Mouse (Mus musculus): ENCODE measurements around the gene Wfdc17. TPM values are rescaled to one million over a fixed set of nuclear protein-coding genes. Genes with fewer than 3 reads are reported as not detected.

Gene Wfdc17
- polyA plus RNA-seq, 1 experiment, result not detected

DNA sequence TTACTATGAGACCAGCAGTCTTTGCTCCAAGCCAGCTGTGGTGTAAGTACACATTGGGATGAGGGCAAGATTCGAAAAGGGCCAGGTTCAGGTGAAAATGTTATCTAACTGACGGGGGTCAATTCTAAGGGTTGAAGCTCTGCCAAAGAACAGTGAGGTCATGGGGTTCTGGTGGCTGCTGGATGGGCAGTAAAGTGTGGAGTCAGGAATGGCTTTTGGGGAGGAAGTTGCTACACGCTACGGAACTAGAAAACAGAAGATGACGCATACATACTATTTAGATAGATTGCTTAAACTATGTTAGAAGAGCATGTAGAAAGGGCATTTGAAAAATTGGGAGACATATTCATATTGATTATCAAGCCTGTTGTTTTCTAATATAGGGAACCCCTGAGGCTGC, 40.3 kb upstream of the Wfdc17 start:
- Histone ChIP-seq H3K79me2 (ENCODE audit: control insufficient read depth, insufficient read depth) (no peaks in the 10 kb centered on the region), H3K27me3 (ENCODE audit: control insufficient read depth, insufficient read depth, insufficient read length) (peaks cover 11% of the 10 kb centered on the region), H3K79me3 (ENCODE audit: low read depth) (no peaks in the 10 kb centered on the region), H3K4me3 (ENCODE audit: insufficient read depth, poor library complexity, severe bottlenecking) (no peak overlapping the region), H3K36me3 (ENCODE audit: control insufficient read depth, insufficient read depth) (no peaks in the 10 kb centered on the region), H3ac (ENCODE audit: control insufficient read depth, insufficient read length, low read depth) (no peak overlapping the region)
- TF ChIP-seq CEBPB (IDR thresholded peaks at IDR 0.05; ENCODE audit: low read depth) (no peak), MYOG (IDR thresholded peaks at IDR 0.05; ENCODE audit: control insufficient read depth, extremely low read depth, insufficient read length) (no peak), USF1 (IDR thresholded peaks at IDR 0.05; ENCODE audit: low read depth) (no peak), CTCF (IDR thresholded peaks at IDR 0.05; ENCODE audit: control insufficient read depth, insufficient read depth, insufficient read length) (no peak), MAX (IDR thresholded peaks at IDR 0.05) (no peak), FOSL1 (IDR thresholded peaks at IDR 0.05; ENCODE audit: insufficient read depth, low read length, poor library complexity, severe bottlenecking) (no peak), MYOD1 (IDR thresholded peaks at IDR 0.05; ENCODE audit: control insufficient read depth, insufficient read length, low read depth) (no peak)

DNA sequence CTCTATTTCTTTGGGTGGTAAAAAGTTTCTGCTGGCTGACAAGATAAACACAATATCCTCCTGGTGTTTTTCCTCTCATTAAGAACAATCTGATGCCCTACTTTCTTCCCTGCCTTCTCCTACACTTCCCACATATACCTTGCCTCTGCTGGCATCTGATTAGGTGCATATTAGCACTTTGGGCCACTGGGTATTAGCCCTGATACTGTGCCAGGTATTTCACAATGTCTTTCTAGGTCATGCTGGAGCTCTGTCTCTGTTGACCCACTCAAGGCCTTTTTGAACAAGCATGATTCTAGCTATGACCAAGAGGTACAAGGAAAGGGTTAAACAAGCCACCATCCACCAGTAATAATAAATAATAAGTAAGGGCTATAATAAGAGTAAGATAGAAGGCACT, 32.0 kb upstream of the Wfdc17 start:
- H3K36me3 ChIP-seq (ENCODE audit: control insufficient read depth, insufficient read depth), result no peaks in the 10 kb centered on the region
- H3K4me3 ChIP-seq (ENCODE audit: insufficient read depth, poor library complexity, severe bottlenecking), result no peak overlapping the region
- H3K27me3 ChIP-seq (ENCODE audit: control insufficient read depth, insufficient read depth, insufficient read length), result no peaks in the 10 kb centered on the region
- no peak for TF ChIP-seq MAX (IDR thresholded peaks at IDR 0.05)
- TF ChIP-seq CTCF (IDR thresholded peaks at IDR 0.05; ENCODE audit: control insufficient read depth, insufficient read depth, insufficient read length), result no peak
- TF ChIP-seq MYOG (IDR thresholded peaks at IDR 0.05; ENCODE audit: control insufficient read depth, extremely low read depth, insufficient read length), result no peak
- TF ChIP-seq CEBPB (IDR thresholded peaks at IDR 0.05; ENCODE audit: low read depth), result peak; percentile 24
- TF ChIP-seq USF1 (IDR thresholded peaks at IDR 0.05; ENCODE audit: low read depth), result no peak
- H3ac ChIP-seq (ENCODE audit: control insufficient read depth, insufficient read length, low read depth), result no peak overlapping the region
- no peaks in the 10 kb centered on the region for H3K79me3 ChIP-seq (ENCODE audit: low read depth)
- H3K79me2 ChIP-seq (ENCODE audit: control insufficient read depth, insufficient read depth), result no peaks in the 10 kb centered on the region

DNA sequence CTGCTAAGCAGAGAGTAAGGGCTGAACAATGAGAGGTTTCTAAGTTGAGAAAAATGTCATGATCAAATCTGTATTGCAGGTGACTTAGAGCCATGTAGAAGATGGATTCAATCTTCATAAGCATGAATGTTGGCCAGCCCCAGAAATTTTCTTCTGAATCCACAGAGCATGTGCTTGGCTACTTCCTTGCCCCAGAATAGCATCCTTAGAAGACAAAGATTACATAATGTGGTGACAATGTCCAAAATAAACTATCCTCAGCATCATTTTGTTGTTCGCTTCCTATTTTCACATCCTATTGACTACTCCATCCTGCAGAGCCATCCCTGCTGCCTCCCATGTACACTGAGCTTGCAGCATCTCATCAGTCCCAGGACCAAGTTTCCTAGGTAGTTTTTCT, 28.1 kb upstream of the Wfdc17 start:
- Histone ChIP-seq H3K27me3 (ENCODE audit: control insufficient read depth, insufficient read depth, insufficient read length) (no peaks in the 10 kb centered on the region), H3K36me3 (ENCODE audit: control insufficient read depth, insufficient read depth) (no peaks in the 10 kb centered on the region), H3K79me2 (ENCODE audit: control insufficient read depth, insufficient read depth) (no peaks in the 10 kb centered on the region), H3K4me3 (ENCODE audit: insufficient read depth, poor library complexity, severe bottlenecking) (no peak overlapping the region), H3ac (ENCODE audit: control insufficient read depth, insufficient read length, low read depth) (no peak overlapping the region), H3K79me3 (ENCODE audit: low read depth) (no peaks in the 10 kb centered on the region)
- TF ChIP-seq CTCF (IDR thresholded peaks at IDR 0.05; ENCODE audit: control insufficient read depth, insufficient read depth, insufficient read length), result no peak
- TF ChIP-seq CEBPB (IDR thresholded peaks at IDR 0.05; ENCODE audit: low read depth), result no peak

DNA sequence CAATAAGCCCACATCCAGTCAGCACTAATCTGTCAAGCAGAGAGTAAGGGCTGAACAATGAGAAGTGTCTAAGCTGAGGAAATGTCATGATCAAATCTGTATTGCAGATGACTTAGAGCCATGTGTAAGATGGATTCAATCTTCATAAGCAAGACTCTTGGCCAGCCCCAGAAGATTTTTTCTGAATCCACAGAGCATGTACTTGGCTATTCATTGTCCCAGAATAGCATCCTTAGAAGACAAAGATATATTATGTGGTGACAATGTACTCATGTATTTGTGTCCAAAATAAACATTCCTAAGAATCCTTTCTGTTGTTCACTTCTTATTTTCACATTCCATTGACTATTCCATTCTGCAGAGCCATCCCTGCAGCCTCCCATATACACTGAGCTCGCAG, 13.9 kb upstream of the Wfdc17 start:
- H3K79me3 ChIP-seq (ENCODE audit: low read depth), result no peaks in the 10 kb centered on the region
- no peaks in the 10 kb centered on the region for H3K36me3 ChIP-seq (ENCODE audit: control insufficient read depth, insufficient read depth)
- TF ChIP-seq USF1 (IDR thresholded peaks at IDR 0.05; ENCODE audit: low read depth) (peak; percentile 76), MAX (IDR thresholded peaks at IDR 0.05) (no peak)
- H3K27me3 ChIP-seq (ENCODE audit: control insufficient read depth, insufficient read depth, insufficient read length), result no peaks in the 10 kb centered on the region
- no peak overlapping the region for H3K4me3 ChIP-seq (ENCODE audit: insufficient read depth, poor library complexity, severe bottlenecking)
- no peak overlapping the region for H3ac ChIP-seq (ENCODE audit: control insufficient read depth, insufficient read length, low read depth)
- H3K79me2 ChIP-seq (ENCODE audit: control insufficient read depth, insufficient read depth), result no peaks in the 10 kb centered on the region

DNA sequence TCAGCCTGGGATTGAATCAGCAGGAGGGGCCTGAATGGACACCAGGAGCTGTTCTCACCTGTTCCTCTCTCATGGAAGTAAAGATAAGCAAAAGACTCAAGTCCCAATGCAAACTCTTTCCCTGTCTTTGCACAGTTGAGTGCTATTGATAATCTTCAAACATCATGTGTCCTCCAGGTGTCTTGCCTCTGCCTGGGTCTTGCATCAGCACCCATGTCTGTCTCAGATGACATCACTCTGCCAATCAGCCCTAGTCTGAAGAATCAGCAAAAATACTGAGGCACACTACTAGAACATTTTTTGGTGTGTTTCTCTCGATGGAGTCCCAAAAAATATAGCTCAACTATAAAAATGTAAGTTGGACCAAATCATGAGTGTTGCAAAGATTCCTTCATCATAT, 11.8 kb upstream of the Wfdc17 start:
- H3K36me3 ChIP-seq (ENCODE audit: control insufficient read depth, insufficient read depth), result no peaks in the 10 kb centered on the region
- H3ac ChIP-seq (ENCODE audit: control insufficient read depth, insufficient read length, low read depth), result no peak overlapping the region
- H3K27me3 ChIP-seq (ENCODE audit: control insufficient read depth, insufficient read depth, insufficient read length), result no peaks in the 10 kb centered on the region
- no peak overlapping the region for H3K4me3 ChIP-seq (ENCODE audit: insufficient read depth, poor library complexity, severe bottlenecking)
- no peak for TF ChIP-seq MYOG (IDR thresholded peaks at IDR 0.05; ENCODE audit: control insufficient read depth, extremely low read depth, insufficient read length)
- H3K79me2 ChIP-seq (ENCODE audit: control insufficient read depth, insufficient read depth), result no peaks in the 10 kb centered on the region
- H3K79me3 ChIP-seq (ENCODE audit: low read depth), result no peaks in the 10 kb centered on the region

DNA sequence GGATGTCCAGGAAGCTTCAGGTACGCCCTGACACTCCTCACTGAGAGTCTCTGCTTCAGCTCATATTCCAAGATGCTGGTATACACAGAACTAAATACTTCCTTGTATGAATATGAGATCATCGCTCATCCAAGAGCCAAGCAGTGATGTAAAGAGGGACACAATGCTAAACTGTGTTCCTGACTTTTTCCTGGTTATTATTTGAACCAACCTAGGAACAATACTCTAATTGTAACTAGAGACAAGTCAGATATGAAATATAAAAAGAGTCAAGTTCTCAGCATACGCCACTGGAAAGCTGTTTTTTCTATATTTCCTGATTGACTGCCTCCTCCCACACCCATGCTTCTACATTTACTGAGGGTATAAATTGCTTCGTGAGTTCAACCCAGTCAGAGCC, 4.9 kb downstream of the Wfdc17 start, which contains the start of gene Wfdc18:
Gene Wfdc18, plus strand, starts transcription at position 301 of the 400 bp plus-strand sequence.
- H3K79me2 ChIP-seq (ENCODE audit: control insufficient read depth, insufficient read depth), result no peaks in the 10 kb centered on the region
- H3K4me3 ChIP-seq (ENCODE audit: insufficient read depth, poor library complexity, severe bottlenecking), result no peak within 1 kb of the TSS
- no peak within 1 kb of the TSS for H3ac ChIP-seq (ENCODE audit: control insufficient read depth, insufficient read length, low read depth)
- no peaks in the 10 kb centered on the region for H3K79me3 ChIP-seq (ENCODE audit: low read depth)
- peaks cover 9% of the 10 kb centered on the region for H3K27me3 ChIP-seq (ENCODE audit: control insufficient read depth, insufficient read depth, insufficient read length)
- no peak for TF ChIP-seq USF1 (IDR thresholded peaks at IDR 0.05; ENCODE audit: low read depth)
- TF ChIP-seq MYOG (IDR thresholded peaks at IDR 0.05; ENCODE audit: control insufficient read depth, extremely low read depth, insufficient read length), result no peak
- no peak for TF ChIP-seq CTCF (IDR thresholded peaks at IDR 0.05; ENCODE audit: control insufficient read depth, insufficient read depth, insufficient read length)
- no peak for TF ChIP-seq FOSL1 (IDR thresholded peaks at IDR 0.05; ENCODE audit: insufficient read depth, low read length, poor library complexity, severe bottlenecking)
- TF ChIP-seq MYOD1 (IDR thresholded peaks at IDR 0.05; ENCODE audit: control insufficient read depth, insufficient read length, low read depth), result no peak
- no peaks in the 10 kb centered on the region for H3K36me3 ChIP-seq (ENCODE audit: control insufficient read depth, insufficient read depth)

DNA sequence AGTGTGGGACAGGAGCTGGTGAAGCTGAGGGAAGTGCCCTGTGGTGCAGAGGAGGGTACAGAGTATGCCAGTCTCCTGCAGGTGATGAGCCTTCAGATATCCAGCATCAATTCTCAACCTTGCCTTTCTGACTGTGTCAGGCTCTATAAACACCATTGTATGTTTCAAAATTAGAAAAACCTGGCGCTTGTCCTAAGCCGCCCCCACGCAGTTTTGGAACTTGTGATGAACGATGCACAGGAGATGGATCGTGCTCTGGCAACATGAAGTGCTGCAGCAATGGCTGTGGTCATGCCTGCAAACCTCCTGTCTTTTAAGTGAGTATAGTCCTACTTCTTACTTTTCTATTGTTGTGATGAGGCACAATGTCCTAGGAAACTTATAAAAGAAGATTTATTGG, 5.9 kb downstream of the Wfdc17 start:
- Histone ChIP-seq H3K4me3 (ENCODE audit: insufficient read depth, poor library complexity, severe bottlenecking) (no peak overlapping the region), H3K27me3 (ENCODE audit: control insufficient read depth, insufficient read depth, insufficient read length) (peaks cover 9% of the 10 kb centered on the region), H3K79me2 (ENCODE audit: control insufficient read depth, insufficient read depth) (no peaks in the 10 kb centered on the region), H3K36me3 (ENCODE audit: control insufficient read depth, insufficient read depth) (no peaks in the 10 kb centered on the region), H3ac (ENCODE audit: control insufficient read depth, insufficient read length, low read depth) (no peak overlapping the region), H3K79me3 (ENCODE audit: low read depth) (no peaks in the 10 kb centered on the region)
- no peak for TF ChIP-seq MAX (IDR thresholded peaks at IDR 0.05)
- TF ChIP-seq MYOG (IDR thresholded peaks at IDR 0.05; ENCODE audit: control insufficient read depth, extremely low read depth, insufficient read length), result no peak
- TF ChIP-seq FOSL1 (IDR thresholded peaks at IDR 0.05; ENCODE audit: insufficient read depth, low read length, poor library complexity, severe bottlenecking), result no peak
- no peak for TF ChIP-seq CEBPB (IDR thresholded peaks at IDR 0.05; ENCODE audit: low read depth)
- no peak for TF ChIP-seq MYOD1 (IDR thresholded peaks at IDR 0.05; ENCODE audit: control insufficient read depth, insufficient read length, low read depth)
- no peak for TF ChIP-seq USF1 (IDR thresholded peaks at IDR 0.05; ENCODE audit: low read depth)
- no peak for TF ChIP-seq CTCF (IDR thresholded peaks at IDR 0.05; ENCODE audit: control insufficient read depth, insufficient read depth, insufficient read length)
